Mouse (Mus musculus) thymus, postnatal 36 days (tissue): ENCODE results near the gene Gpr21.
"Not testable (repeated sequence)": the region's sequence is repeated elsewhere in the genome, so short reads cannot be mapped to it uniquely, and the experiment has no call there.

Experiments
- DNase-seq, 2 experiments: peaks; one replicate each; pipeline ENCODE4 v3.0.0; 2022; ENCODE audit warnings: mixed read lengths in 2 of 2

Gene Gpr21

DNA sequence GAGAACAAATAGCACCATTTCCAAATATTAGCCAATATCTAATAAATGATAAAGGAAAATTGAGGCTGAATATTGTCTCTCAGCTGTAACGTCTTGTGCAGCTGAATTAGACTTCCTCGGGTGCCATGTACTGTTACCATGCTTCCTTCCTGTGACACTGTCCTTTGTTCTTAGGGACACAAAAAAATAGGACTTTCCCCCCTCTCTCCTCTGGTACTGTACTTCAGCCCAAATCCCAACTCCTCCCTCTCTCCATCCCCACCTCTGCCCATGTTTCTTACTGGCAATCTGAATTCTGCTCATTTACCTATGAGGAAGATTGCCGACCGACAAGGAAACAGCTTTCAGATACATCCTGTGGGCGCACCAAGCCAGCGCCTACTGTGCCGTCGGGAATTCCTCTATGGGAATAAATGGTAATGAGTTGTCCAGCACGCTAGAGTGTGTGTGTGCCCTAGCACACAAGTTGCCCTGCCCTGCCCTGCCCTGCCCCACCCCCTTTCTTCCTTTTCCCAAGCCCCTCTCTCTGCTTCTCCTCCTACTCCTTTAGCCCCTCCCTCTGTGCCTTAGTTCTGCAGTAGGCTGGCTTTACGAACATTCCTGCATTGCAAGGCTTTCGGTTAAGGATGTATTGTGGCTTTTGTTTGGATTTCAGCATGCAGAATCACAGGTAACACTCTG, at the start of gene Gpr21:
Gene Gpr21, plus strand, starts transcription at position 303 of the 681 bp plus-strand sequence.
- DNase-seq: no peak

DNA sequence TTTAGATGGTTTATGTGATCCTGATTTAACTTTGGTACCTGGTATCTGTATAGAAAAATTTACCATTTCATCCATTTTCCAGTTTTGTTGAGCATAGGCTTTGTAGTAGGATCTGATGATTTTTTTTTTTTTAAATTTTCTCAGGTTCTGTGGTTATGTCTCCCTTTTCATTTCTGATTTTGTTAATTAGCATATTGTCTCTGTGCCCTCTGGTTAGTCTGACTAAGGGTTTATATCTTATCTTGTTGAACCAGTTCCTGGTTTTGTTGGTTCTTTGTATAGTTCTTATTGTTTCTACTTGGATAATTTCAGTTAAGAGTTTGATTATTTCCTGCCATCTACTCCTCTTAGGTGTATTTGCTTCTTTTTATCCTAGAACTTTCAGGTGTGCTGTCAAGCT, 36.6 kb upstream of the Gpr21 start:
- DNase-seq: no peak

DNA sequence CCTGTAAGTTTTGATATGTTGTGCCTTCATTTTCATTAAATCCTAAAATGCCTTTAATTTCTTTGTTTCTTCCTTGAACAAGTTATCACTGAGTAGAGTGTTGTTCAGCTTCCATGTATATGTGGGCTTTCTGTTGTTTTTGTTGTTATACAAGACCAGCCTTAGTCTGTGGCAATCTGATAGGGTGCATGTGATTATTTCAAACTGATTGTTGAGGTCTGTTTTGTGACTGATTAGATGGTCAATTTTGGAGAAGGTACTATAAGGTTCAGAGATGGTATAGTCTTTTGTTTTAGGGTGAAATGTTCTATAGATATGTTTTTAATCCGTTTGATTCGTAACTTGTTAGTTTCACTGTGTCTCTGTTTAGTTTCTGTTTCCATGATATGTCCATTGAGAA, 36.1 kb upstream of the Gpr21 start:
- no peak for DNase-seq

DNA sequence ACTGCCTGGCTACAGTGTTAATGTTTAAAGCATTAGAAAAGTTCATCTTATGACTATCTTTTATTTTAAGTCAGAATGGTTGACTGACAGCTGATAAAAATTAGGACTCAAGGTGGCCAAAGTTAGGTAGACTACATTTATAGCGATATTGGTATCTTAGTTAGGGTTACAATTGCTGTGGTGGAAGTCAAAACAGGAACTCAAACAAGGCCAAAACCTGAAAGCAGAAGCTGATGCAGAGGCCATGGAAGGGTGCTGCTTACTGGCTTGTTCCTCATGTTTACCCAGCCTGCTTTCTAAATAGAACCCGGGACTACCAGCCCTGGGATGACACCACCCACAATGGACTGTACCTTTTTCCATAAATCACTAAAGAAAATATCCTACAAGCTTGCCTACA, 32.0 kb upstream of the Gpr21 start:
- DNase-seq: no peak

DNA sequence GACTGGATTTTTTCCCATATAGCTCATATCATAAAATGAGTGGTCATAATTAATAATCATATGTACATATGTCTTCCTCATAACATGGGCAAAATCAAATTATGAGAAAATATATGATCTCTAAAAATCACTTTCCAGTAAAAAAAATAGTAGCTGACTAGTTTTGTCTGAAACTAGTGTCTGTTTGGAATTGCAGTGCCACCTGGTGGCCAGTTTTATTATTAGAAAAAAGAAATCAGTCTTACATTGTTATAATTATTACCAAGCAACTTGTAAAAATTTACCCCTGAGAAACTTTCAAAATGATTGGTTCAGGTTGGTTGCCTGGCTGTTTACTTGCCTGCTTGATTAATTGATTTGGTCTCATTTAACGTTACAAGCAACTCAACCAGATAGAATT, 30.8 kb upstream of the Gpr21 start:
- peak in 1 of 2 experiments; percentile 4 for DNase-seq

DNA sequence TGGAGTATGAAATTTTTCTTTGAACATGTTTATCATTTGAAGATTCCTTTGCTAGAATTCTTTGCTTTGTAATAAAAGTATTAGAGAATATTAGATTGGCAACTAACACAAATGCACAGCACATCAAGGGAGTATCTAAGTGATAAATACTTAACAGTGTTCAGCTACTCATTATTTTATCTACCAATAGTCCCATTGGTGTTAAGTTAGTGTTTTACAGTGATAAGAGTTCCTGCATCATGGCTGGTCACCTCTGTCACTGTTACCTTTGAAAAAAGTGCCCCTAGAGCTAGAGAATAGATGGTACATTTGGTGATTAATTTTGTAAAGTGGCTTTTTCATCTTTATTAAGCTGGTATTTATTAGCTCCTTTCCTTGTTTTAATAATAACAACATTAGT, 29.7 kb upstream of the Gpr21 start:
- DNase-seq: no peak

DNA sequence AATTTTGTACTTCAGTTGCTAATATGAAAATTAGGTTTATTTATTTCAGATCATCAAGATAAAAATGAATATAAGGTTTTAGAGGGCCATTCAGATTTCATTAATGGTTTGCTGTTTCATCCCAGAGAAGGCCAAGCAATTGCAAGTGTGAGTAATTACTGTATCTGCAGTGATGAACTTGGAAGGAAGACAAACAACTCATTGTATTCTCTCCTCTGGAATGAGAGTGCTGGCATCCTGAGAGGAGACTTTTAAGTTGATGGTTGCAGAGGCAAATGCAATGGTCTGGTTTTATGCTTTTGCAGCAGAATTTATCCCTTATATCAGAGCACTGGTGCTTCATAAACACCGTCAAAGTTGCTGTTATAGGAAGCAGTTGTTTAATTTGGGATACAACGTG, 27.2 kb upstream of the Gpr21 start:
- DNase-seq: no peak

DNA sequence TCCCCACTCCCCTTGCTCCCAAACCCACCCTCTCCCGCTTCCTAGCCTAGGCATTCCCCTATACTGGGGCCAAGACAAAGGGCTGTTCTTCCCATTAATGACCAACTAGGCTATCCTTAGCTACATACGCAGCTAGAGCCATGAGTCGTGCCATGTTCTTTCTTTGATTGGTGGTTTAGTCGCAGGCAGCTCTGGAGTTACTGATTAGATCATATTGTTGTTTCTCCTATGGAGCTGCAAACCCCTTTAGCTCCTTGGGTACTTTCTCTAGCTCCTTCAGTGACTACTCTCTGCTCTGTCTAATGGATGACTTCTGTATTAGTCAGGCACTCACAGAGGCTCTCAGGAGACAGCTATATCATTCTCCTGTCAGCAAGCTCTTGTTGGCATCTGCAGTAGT, 18.8 kb upstream of the Gpr21 start:
- DNase-seq: no peak

DNA sequence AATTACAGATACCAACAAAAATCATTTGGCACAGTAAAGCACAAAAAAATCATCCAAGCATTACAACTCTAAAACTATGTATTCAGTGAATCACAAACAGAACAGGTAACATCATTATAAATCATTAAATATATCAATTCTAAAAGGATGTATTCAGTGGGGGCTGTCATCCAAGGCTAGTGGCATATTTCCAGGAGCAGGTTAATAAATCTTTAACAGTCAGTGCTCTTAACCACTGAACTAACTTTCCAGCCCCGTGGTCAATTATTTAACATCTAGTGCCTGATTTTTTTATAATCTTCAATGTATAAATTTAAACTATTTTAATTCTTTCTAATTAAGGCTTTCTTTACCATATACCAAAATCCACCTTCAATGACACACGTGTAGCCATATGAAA, 10.3 kb upstream of the Gpr21 start:
- not testable (repeated sequence) for DNase-seq

DNA sequence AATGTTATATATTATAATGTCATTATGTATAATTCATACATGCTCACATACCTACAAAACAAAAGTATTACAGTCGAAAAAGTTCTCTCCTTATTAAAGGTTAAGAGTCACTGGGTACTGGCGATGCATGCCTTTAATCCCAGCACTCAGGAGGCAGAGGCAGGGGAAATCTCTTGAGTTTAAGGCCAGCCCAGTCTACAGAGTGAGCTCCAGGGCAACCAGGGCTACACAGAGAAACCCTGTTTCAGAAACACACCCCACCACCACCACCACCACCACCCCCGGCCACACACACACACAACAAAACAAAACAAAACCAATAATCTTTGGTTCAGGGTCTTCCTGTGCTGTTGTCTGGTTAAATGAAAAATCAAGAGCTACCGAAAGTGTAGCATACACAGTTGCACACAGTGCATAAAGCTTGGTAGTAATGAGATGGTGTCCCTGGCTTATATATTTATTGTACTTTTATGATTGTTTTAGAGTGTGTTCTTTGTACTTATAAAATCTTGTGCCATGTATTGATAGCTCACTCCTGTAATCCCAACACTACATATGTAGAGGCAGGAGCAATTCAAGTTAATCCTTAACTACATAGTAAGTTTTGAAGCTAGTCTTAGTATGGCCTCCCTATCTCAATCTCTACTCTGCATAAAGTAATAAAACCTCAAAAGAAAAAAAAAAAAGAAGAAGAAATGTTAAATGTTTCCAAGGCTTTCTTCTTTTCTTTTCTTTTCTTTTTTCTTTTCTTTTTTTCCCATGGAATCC, 4.8 kb upstream of the Gpr21 start:
- no peak for DNase-seq

DNA sequence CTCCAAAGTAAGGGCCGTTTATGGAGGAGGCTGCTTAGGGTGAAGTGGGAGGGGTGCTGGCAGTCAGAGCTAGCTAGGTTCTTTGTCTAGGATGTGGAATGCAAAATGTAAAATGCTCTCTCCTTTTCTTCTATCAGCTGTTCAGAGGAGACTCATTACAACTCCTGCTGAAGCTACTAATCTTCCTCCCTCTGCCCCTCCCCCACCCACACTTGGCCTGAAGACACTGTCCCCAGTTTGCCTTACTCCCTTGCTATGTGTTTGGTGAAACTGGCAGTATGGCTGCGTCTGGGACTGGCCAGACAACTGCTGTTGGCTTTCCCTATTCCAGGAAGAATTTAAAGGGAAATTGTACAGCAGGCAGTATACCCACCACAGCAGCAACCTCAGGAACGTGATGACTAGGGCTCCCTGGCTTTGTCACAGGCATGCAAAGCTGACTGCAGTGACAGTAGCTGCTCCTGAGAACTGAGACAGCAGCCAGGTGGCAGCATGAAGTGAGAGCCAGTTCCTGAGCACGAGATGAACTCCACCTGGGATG, 860 bp downstream of the Gpr21 start:
- DNase-seq: no peak

DNA sequence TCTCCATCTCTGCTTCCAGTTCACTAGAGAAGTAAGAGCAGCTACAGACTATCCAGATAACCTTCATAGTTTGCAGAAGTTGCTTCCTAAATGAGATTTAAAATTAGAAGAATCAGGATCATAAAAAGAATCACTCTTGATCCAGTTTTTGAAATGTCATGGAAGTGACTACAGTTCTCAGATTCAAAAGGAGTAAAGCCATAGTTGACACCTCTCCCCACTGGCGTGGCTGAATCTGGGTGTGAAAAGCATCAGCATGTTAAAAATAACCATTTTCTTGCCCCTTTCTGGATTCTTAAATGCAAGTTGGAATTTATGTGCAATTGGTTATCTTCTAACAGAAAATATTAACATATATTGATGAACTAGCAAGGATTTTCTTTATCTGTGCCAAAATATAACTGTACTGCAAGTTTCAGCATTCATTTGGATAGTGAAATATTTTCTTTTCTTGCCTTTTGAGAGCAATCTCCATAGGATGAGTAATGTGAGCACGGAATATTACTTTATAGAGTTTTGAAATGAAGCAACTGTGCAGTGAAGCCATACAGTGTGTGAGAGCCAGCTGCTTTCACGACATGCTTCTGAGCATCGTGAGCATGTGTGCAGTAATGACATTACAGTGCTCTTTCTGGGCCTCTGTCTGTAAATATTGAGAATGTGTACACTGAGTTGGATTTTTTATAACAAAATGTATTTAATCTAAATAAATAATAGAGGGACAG, 2.6 kb downstream of the Gpr21 start:
- DNase-seq: no peak

DNA sequence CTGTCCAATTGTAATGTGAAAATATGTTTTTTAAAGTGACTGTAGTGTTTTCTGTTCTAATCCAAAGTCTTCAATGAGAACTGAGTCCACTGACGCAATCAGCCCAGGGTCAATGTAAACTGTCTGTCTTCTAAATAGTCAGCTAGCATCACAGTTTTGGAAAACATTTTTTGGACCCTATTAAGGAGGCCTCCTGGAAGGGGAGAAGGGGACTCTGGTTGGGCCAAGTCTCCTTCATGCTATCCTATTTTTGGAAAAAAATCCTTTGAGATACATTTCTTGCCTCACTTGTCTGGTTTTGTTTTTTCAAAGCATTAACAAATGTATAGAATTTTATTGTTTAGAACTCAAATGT, 3.1 kb downstream of the Gpr21 start:
- no peak for DNase-seq

DNA sequence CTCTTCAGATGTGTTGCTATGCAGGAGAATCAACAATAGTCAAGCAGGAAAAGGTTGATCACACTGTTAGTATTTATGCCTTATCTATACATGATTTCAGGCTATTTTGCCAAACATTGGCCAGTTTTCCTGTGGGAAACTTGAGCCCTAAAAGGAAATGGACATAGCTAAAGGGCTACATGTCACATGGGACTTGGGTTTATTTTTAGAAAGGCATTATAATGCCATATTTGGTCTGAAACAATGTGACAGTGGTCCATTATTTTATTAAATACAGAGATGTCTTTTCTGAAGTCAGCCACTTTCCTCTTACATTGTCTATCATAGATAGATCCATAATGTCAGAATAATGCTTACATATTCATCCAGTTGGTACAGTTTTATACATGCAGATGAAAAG, 11.5 kb downstream of the Gpr21 start:
- no peak for DNase-seq

DNA sequence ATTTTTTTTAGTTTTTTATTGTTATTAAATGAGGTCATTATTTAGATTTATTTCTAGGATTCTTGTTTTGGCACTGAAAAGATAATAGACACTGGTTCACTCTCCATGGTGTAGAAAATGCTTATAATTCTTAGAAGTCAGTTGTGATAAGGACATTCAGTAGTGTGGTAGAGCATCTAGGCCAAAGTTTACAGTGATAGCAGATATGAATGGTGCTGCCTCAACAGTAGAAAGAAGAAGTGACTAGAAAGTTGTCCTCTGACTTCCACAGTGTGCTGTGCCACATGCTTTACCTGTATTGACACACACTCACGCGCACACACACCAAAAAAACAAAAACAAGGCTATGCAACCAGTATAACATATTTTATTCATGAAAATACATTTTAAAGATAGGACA, 13.3 kb downstream of the Gpr21 start:
- no peak for DNase-seq

DNA sequence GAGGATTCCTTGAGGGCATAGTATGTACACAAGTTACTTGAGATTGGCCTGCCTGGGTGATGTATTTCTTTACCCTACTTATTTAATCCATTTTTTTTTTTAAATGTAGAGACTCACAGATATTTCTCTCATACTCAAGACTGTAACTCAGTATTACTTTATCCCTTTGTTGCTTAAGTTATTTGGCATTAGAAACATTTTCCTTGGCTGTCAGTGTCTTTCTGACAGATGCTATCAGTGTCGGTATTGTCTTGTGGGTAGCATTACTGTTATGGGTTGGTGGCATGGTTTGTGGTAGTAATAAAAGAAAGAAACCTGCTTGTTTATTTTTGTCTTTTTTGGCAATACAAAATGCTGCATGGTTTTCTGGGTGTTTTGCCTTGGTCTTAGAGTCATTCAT, 14.6 kb downstream of the Gpr21 start:
- no peak for DNase-seq

DNA sequence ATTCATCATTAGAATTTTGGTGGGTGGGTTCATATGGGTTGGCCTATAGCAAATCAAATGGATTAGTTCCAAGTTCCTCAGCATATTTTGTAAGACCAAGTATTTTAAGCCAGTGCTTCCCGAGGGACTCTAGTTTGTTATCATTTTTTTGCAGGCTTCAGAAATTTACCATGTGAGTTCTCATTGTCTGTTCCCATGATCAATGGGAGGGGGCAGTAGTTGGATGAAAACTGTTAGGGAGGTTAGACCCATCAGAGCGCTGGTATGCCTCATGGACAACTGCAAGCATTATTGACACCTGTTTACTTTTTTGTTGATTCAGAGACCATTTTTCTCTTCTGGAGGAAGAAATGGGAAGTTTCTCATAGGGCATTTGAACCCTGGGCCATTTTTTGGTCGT, 15.5 kb downstream of the Gpr21 start:
- DNase-seq: no peak

DNA sequence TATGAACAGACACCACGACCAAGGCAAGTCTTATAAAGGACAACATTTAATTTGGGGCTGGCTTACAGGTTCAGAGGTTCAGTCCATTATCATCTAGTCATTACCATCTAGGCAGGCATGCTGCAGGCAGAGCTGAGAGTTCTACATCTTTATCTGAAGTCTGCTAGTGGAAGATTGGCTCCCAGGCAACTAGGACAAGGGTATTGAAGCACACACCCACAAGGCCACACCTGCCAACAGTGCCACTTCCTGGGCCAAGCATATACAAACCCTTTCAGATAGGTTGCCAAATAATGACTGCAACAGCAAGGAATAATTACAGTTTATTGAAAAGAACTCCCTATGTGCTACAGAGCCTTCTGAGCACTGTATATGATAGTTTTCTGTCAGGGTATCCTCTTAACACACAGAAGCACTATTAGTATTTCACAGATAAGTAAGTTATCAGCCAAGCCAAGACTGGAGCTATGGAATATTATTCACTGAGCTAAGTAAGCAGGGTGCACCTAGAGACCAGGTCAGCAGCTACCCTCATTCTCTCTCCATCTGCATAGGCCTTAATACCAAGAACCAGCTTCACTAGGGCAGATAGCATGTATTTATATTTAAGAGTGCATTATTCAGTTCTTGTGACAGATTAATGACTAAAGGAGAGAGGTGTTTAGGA, 33.3 kb downstream of the Gpr21 start:
- no peak for DNase-seq

DNA sequence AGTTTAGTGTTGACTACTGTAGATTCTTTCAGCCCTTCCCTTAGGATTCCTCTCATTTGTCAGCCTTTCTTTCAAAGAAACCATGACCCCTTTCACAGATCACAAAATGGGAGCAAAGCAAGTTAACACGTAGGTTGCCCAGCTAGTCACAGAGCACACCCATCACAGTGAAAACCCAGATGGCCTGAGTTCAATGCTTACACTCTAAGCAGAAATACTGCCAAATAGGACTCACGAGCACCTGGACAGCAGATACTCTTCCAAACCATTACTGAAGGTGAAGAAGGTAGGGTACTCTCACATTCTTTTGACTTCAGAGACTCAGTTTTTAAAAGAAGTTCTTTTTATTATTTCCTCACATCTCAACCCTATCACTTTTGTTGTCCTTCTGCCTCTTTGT, 40.2 kb downstream of the Gpr21 start:
- DNase-seq: no peak

DNA sequence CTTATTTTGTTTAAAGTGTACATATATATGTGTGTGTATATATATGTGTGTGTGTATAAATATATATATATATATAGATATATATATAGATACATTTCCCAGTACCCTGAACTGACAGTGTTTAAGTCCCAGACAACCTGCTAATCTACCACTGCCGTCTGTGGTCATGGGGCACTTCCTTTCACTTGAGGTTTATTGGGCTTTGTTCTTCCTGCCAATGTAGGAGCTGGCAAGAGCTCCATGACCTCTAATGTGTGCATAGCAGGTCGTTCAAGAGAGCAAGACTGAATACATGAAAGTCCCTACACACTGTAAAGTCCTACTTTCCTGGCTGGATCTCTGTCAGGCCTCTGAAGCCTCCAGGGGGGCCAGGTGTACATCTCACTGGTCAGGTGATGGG, 49.4 kb downstream of the Gpr21 start:
- peak; percentile 3 to 8 for DNase-seq

DNA sequence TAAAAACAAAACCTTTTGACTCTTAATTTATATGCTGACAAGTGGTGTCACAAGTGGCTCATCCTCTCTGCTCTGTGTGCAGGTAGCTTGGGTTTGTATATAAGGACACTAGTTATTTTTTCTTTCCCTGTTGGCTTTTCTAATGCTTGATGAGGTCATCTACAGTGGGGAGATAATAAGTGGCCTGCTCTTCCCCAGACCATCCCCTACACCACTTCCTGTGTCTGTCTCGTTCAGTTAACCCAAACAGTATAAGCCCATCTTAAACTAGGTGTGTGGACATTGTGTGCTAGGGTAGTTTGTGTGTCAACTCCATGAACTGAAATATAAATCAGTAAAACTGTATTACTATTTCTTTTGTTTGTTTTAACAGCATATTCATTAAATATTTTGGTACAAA, 49.9 kb downstream of the Gpr21 start:
- DNase-seq: no peak

DNA sequence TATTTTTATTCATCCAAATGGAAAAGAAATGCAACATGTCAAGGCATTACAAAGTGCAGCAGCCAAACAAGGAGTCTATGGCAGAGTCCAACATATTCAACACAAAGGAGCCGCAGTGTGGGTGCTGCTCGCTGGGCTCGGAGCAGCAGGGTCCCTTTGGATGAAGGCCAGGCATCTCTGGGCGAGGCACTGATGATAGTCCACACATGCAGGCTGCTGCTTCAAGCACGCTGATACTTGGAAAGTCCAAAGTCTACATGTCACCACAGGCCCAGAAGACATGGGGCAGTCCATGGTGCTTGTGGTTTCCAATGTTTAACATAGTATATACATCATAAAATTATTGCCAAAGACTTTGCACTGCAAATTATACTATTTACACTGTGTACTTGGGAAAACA, 53.8 kb downstream of the Gpr21 start:
- no peak for DNase-seq
